Mouse (Mus musculus) embryonic facial prominence, embryonic 10.5 days (tissue): Measurements from ENCODE around the gene Nup85. TPM values are rescaled to one million over a fixed set of nuclear protein-coding genes. Genes with fewer than 3 reads are reported as not detected.
"Not testable (repeated sequence)": the region's sequence is repeated elsewhere in the genome, so short reads cannot be mapped to it uniquely, and the experiment has no call there.

Experiments
- DNase-seq: peaks from one replicate; pipeline ENCODE4 v3.0.0-alpha.2; 2017; ENCODE audit warnings: low spot score
- H3K27ac ChIP-seq: fragments of 300-500 bp; sonication (generic); replicated peaks from 2 replicates; pipeline ENCODE4 v1.5.1; 2016; ENCODE audit warnings: mild to moderate bottlenecking
- H3K27me3 ChIP-seq: fragments of 300-500 bp; sonication (generic); replicated peaks from 2 replicates; pipeline ENCODE4 v1.6.1; 2016; ENCODE audit warnings: low read depth, mild to moderate bottlenecking; ENCODE audit not compliant: poor library complexity, severe bottlenecking
- H3K36me3 ChIP-seq: fragments of 300-500 bp; sonication (generic); replicated peaks from 2 replicates; pipeline ENCODE4 v1.6.1; 2016; ENCODE audit warnings: mild to moderate bottlenecking, moderate library complexity
- H3K4me1 ChIP-seq: fragments of 300-500 bp; sonication (generic); 2 replicates; pipeline ENCODE4 v1.6.1; 2016
- H3K4me3 ChIP-seq: fragments of 300-500 bp; sonication (generic); 2 replicates; pipeline ENCODE4 v1.5.1; 2016; ENCODE audit warnings: mild to moderate bottlenecking, moderate library complexity
- H3K9me3 ChIP-seq: fragments of 300-500 bp; sonication (generic); 2 replicates; pipeline ENCODE4 v1.6.1; 2016; ENCODE audit warnings: mild to moderate bottlenecking
- WGBS: fragments of 180-500 bp; shearing (Covaris S2); methylation state at CpG from one replicate; pipeline ENCODE4 v1.1.7; 2016; 5-methylcytosine and 5-hydroxymethylcytosine counted together
- polyA plus RNA-seq: library from polyadenylated mRNA; unstranded; fragments of >200 nt; fragmentation: Nextera tagmentation; extraction: Ambion mirVana; gene quantifications from 2 replicates; pipeline ENCODE4 v1.2.1, GENCODE M21; 2016

Gene Nup85
- polyA plus RNA-seq: 252 and 253 TPM in 2 replicates

DNA sequence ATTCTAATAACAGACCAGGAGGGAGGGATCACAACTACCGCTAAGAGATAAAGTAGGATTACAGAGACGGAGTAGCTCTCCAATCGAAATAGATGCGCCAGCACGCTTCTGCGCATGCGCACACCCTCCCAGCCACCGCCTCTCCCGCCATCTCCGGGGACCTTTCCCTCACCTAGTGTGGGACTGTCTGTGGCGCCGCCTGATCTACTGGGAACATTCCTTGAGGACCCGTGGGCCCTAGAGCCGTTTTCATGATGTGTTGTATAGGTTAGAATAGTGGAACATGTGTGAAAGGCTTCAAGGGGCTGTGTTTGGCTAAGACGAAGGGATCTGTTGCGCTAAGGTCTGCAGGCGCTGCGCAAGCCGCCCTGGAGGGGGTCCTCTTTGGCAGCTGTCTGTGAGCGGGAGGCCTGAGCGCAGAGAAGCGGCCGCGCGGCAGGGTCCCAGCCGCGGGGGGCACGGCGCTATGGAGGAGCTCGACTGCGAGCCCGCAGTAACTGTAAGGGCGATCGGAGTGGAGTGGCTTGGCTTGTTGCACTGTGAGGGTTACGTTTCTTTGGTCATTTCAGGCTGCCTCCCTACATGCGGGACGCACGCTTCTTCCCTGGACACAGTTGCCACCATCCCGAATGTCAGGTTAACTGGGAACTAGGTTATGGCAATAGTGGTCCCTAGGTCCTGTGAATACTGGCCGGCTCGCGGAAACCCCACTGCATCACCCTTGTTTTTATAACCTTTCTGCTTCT, at the start of gene Nup85:
Gene Nup85 (plus strand): TSS at position 371 of the 746 bp plus-strand sequence.
- Histone ChIP-seq H3K4me1 (peaks cover 24% of the 10 kb centered on the region), H3K27ac (peak within 1 kb of the TSS; percentile 99), H3K27me3 (no peaks in the 10 kb centered on the region), H3K36me3 (peaks cover 36% of the 10 kb centered on the region), H3K9me3 (no peaks in the 10 kb centered on the region), H3K4me3 (peak within 1 kb of the TSS; percentile 92)
- under 1% methylated on average over 42 of the region's 42 CpGs for WGBS
- DNase-seq: peak; percentile 97

- peaks cover 38% of the 10 kb centered on the region for H3K4me1 ChIP-seq
- H3K36me3 ChIP-seq: peaks cover 3% of the 10 kb centered on the region; the same call in 1 of the 2 replicates
- DNase-seq: no peak
- H3K27ac ChIP-seq: peak overlapping the region; percentile 58
- 74% methylated on average over 6 of the region's 6 CpGs for WGBS
- H3K27me3 ChIP-seq: no peaks in the 10 kb centered on the region
- no peak overlapping the region for H3K4me3 ChIP-seq
- H3K9me3 ChIP-seq: no peaks in the 10 kb centered on the region
Measured at GRCm38 (mm10) chr11:115515021-115515420, 49.2 kb upstream of the Nup85 start.

GRCm38 (mm10) chr11:115516942-115517341, 47.3 kb upstream of the Nup85 start:
- Histone ChIP-seq H3K36me3 (peaks cover 20% of the 10 kb centered on the region), H3K4me1 (peaks cover 19% of the 10 kb centered on the region)
- WGBS: 85% methylated on average over 5 of the region's 5 CpGs

GRCm38 (mm10) chr11:115518693-115519092, 45.5 kb upstream of the Nup85 start:
- Histone ChIP-seq H3K27ac (no peak overlapping the region), H3K27me3 (no peaks in the 10 kb centered on the region)
- 77% methylated on average over 9 of the region's 9 CpGs for WGBS

More at GRCm38 (mm10) chr11:115516942-115517341, 47.3 kb upstream of the Nup85 start:
- DNase-seq: no peak
- H3K9me3 ChIP-seq: no peaks in the 10 kb centered on the region
- H3K27me3 ChIP-seq: no peaks in the 10 kb centered on the region
- H3K27ac ChIP-seq: no peak overlapping the region
- H3K4me3 ChIP-seq: no peak overlapping the region

GRCm38 (mm10) chr11:115519581-115519980, 44.7 kb upstream of the Nup85 start:
- WGBS: 88% methylated on average over 3 of the region's 3 CpGs
- no peaks in the 10 kb centered on the region for H3K27me3 ChIP-seq
- DNase-seq: no peak
- H3K4me3 ChIP-seq: no peak overlapping the region
- H3K9me3 ChIP-seq: no peaks in the 10 kb centered on the region
- peaks cover 41% of the 10 kb centered on the region for H3K36me3 ChIP-seq
- H3K4me1 ChIP-seq: peaks cover 4% of the 10 kb centered on the region
- H3K27ac ChIP-seq: no peak overlapping the region

More at GRCm38 (mm10) chr11:115518693-115519092, 45.5 kb upstream of the Nup85 start:
- peaks cover 4% of the 10 kb centered on the region for H3K4me1 ChIP-seq
- H3K36me3 ChIP-seq: peaks cover 32% of the 10 kb centered on the region
- DNase-seq: no peak
- H3K4me3 ChIP-seq: no peak overlapping the region
- no peaks in the 10 kb centered on the region for H3K9me3 ChIP-seq

DNA sequence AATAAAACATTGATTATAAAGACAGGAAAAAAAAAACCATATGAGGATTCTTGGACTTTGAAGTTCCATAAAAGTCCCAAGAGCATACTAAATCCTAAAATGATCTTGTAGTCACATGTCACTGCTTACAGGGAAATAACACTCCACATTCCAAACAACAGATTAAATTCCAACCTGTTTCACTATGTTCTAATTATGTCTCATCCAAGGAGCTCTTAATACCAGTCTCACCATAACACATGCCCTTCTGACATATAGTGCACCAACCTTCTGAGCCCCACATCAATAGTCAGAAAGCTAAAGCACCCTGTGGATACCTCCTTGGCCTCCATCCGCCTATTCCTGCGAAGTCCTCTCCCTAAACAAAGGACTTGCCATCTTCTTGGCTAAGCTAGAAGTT, 44.0 kb upstream of the Nup85 start:
- no peaks in the 10 kb centered on the region for H3K9me3 ChIP-seq
- WGBS: 77% methylated on average over 2 of the region's 2 CpGs
- H3K4me3 ChIP-seq: no peak overlapping the region
- peaks cover 47% of the 10 kb centered on the region for H3K36me3 ChIP-seq
- no peaks in the 10 kb centered on the region for H3K27me3 ChIP-seq
- no peak overlapping the region for H3K27ac ChIP-seq
- DNase-seq: no peak
- H3K4me1 ChIP-seq: no peaks in the 10 kb centered on the region; the same call in 1 of the 2 replicates

DNA sequence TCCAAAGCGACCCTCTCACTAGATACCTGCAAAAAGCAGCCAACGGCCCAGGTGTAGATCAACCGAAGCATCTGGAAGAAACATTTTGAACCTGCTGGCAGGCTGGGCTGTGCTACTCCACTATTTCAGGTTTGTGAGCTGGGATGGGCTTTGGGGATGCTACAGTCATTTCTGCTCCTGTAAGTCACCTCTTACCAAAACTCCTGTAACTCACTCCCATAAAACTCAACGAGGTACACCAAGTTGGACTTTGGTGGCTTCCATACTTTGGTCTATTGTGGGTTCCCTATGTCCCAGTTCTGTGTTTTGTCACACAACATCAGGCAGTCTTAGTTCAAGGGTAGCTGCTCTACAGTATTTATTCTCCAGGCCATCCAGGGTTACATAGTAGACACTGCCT, 43.2 kb upstream of the Nup85 start:
- DNase-seq: no peak
- WGBS: 87% methylated on average over 4 of the region's 4 CpGs
- Histone ChIP-seq H3K9me3 (no peaks in the 10 kb centered on the region), H3K4me3 (no peak overlapping the region), H3K27ac (no peak overlapping the region), H3K4me1 (no peaks in the 10 kb centered on the region), H3K27me3 (no peaks in the 10 kb centered on the region), H3K36me3 (peaks cover 56% of the 10 kb centered on the region)

DNA sequence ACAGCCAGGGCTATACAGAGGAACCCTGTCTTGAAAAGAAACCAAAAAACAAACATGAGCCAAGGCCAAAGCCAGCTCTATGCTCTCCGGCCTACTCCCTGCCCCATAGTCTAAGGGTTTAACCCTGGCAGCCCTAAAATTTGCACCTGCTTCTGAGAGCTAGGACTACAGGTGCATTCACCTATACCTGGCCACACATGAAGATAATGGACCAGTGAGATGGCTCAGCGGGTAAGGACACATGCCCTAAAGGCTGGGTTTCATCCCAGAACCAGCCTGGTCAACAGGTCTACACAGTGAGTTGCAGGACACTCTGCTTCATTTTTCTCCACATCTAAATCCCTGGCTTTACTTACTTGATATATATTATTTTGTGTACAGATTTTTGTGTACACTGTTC, 42.0 kb upstream of the Nup85 start:
- H3K27ac ChIP-seq: no peak overlapping the region
- no peak overlapping the region for H3K4me3 ChIP-seq
- H3K9me3 ChIP-seq: no peaks in the 10 kb centered on the region
- 87% methylated on average over 2 of the region's 2 CpGs for WGBS
- peaks cover 67% of the 10 kb centered on the region for H3K36me3 ChIP-seq
- H3K27me3 ChIP-seq: no peaks in the 10 kb centered on the region
- H3K4me1 ChIP-seq: no peaks in the 10 kb centered on the region
- no peak for DNase-seq

DNA sequence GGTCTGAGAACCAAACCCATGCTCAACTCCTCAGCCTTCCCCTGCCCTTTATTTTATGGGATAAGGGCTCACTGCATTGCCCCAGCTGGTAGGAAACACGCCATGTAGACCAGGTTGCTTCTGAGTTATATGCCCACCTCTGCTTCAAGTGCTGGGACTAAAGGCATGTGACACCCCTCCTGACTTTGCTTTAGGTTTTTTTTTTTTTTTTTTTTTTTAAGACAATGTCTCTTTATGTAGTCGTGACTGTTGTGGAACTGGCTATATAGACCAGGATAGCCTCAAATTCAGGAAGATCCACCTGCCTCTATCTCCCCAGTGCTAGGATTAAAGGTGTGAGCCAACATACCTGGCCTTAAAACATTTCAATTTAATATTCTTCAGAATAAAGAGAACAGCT, 41.5 kb upstream of the Nup85 start:
- Histone ChIP-seq H3K27me3 (no peaks in the 10 kb centered on the region), H3K9me3 (no peaks in the 10 kb centered on the region), H3K4me1 (no peaks in the 10 kb centered on the region), H3K4me3 (no peak overlapping the region), H3K36me3 (peaks cover 72% of the 10 kb centered on the region), H3K27ac (no peak overlapping the region)
- DNase-seq: no peak
- 75% methylated on average over 2 of the region's 2 CpGs for WGBS

- not testable (repeated sequence) for H3K27me3 ChIP-seq, H3K4me1 ChIP-seq, DNase-seq, H3K4me3 ChIP-seq, H3K27ac ChIP-seq, H3K9me3 ChIP-seq
- H3K36me3 ChIP-seq: peaks cover 94% of the 10 kb centered on the region
- 85% methylated on average over 3 of the region's 3 CpGs for whole genome bisulfite sequencing
Measured at GRCm38 (mm10) chr11:115526446-115526845, 37.8 kb upstream of the Nup85 start.

DNA sequence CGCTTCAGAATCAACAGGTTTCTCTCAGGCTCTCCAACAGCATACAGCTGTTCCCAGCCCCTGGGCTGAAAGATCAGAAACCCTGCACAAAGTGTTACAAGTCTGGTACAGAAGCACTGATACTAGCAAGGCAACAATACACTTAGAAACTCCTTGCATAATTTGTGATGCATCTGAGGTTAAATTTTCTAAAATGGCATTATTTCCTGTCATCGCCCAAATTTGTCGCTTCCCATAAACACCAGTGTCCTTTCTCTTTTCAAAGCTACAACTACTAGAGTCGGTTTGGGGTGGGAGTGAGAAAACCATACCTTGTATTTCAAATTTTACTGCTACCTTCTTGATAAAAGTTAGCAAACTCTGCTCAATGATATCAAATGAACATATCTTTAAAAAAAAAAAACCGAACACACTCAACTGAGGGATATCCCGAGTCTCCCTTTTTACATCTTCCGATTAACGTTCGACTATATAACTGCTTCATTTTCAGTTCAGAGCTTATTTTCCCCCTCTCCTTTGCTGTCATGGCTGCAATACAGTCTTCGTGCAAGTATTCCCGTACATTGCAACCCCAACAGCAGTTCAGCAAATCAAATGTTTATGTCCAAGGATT, 29.4 kb upstream of the Nup85 start:
- Histone ChIP-seq H3K4me1 (peaks cover 14% of the 10 kb centered on the region), H3K27me3 (no peaks in the 10 kb centered on the region), H3K4me3 (peak overlapping the region; percentile 98), H3K27ac (peak overlapping the region; percentile 99), H3K36me3 (peaks cover 48% of the 10 kb centered on the region), H3K9me3 (no peaks in the 10 kb centered on the region)
- 10% methylated on average over 11 of the region's 11 CpGs for WGBS
- DNase-seq: no peak

DNA sequence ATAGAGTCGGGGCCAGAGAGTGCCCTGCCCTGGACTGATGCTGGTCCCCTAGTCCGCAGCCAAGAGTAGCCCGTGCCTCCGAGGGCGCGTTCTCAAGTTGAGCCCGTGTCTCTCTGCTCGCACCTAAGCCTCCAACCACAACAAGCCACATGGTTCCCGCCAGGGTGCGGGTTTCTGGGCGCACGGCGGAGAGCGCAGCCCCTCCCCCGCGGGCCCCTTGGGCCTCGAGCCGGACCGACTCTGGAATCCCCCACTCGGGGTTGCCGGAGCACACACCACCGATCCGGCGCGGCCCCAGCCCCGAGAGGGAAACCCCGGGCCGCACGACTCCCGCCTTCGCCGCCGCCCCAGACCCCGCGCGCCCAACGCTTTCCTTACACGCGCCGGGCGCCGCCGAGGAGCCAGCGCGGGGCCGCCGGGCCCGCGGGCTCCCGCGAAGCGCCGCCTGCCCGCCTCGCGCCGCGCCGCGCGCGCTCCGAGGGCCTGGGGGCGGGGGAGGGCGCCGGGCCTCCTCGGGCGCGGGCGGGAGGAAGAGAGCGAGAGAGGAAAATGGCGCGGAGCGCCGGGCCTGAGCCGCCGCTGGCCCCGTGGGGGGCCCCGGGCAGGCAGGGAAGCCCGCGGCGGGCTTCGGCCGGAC, 28.7 kb upstream of the Nup85 start:
- Histone ChIP-seq H3K27me3 (no peaks in the 10 kb centered on the region), H3K9me3 (no peaks in the 10 kb centered on the region), H3K27ac (peak overlapping the region; percentile 99), H3K36me3 (peaks cover 41% of the 10 kb centered on the region), H3K4me3 (peak overlapping the region; percentile 98), H3K4me1 (peaks cover 14% of the 10 kb centered on the region)
- under 1% methylated on average over 84 of the region's 84 CpGs for WGBS
- peak; percentile 79 for DNase-seq
